Mouse (Mus musculus) lung, postnatal 0 days (tissue): ENCODE results near the gene Atp2a2. TPM values are rescaled to one million over a fixed set of nuclear protein-coding genes. Genes with fewer than 3 reads are reported as not detected.

Source experiments
- ATAC-seq: fragments of 200-750 bp; cut with Nextera tagmentation; 2 replicates; pipeline ENCODE4 v1.8.0; 2017; ENCODE audit warnings: moderate library complexity
- DNase-seq: peaks from one replicate; pipeline ENCODE4 v3.0.0-alpha.2; 2016; ENCODE audit warnings: low spot score
- H3K27ac ChIP-seq: fragments of 300-500 bp; sonication (generic); 2 replicates; pipeline ENCODE4 v1.5.1; 2014; ENCODE audit warnings: antibody characterized with exemption, mild to moderate bottlenecking, low read length, mixed read lengths
- H3K27me3 ChIP-seq: fragments of 300-500 bp; sonication (generic); replicated peaks from 2 replicates; pipeline ENCODE4 v1.6.1; 2014; ENCODE audit warnings: low read length, mixed read lengths; ENCODE audit not compliant: insufficient read depth
- H3K36me3 ChIP-seq: fragments of 300-500 bp; sonication (generic); 2 replicates; pipeline ENCODE4 v1.6.1; 2014; ENCODE audit warnings: low read length, mixed read lengths; ENCODE audit not compliant: insufficient read depth
- H3K4me1 ChIP-seq: fragments of 300-500 bp; sonication (generic); 2 replicates; pipeline ENCODE4 v1.6.1; 2014; ENCODE audit warnings: antibody characterized with exemption, low read depth, low read length, mixed read lengths; ENCODE audit not compliant: insufficient read depth
- H3K4me2 ChIP-seq: fragments of 300-500 bp; sonication (generic); replicated peaks from 2 replicates; pipeline ENCODE4 v1.6.1; 2014; ENCODE audit warnings: low read depth, mild to moderate bottlenecking, low read length, moderate library complexity, mixed read lengths
- H3K4me3 ChIP-seq: fragments of 300-500 bp; sonication (generic); 2 replicates; pipeline ENCODE4 v1.5.1; 2014; ENCODE audit warnings: low read depth, low read length
- H3K9ac ChIP-seq: fragments of 300-500 bp; sonication (generic); replicated peaks from 2 replicates; pipeline ENCODE4 v1.6.1; 2014; ENCODE audit warnings: low read depth, mild to moderate bottlenecking
- H3K9me3 ChIP-seq: fragments of 300-500 bp; sonication (generic); 2 replicates; pipeline ENCODE4 v1.6.1; 2016; ENCODE audit warnings: low read length, mixed read lengths
- CTCF ChIP-seq: IDR thresholded peaks from 2 replicates; pipeline ENCODE4 v1.5.1; 2016; ENCODE audit warnings: antibody characterized with exemption, mild to moderate bottlenecking
- EP300 ChIP-seq: IDR thresholded peaks from 2 replicates; pipeline ENCODE4 v1.6.1; 2016; ENCODE audit warnings: antibody characterized with exemption, mild to moderate bottlenecking, control low read depth
- WGBS: fragments of 180-500 bp; shearing (Covaris S2); extraction: QIAGEN DNeasy Blood & Tissue Kit; methylation state at CpG from one replicate; pipeline ENCODE4 v1.1.7; 2014; 5-methylcytosine and 5-hydroxymethylcytosine counted together
- polyA plus RNA-seq: library from polyadenylated mRNA; unstranded; fragments of >200 nt; fragmentation: Nextera tagmentation; extraction: Ambion mirVana; gene quantifications from 2 replicates; pipeline ENCODE4 v1.2.1, GENCODE M21; 2015

Gene Atp2a2
- polyA plus RNA-seq, 1 experiment from 2014 or later: 27.4 TPM

GRCm38 (mm10) chr5:122528591-122528990 is 26.6 kb upstream of the Atp2a2 start:
- H3K4me3 ChIP-seq: no peak overlapping the region
- TF ChIP-seq CTCF (no peak), EP300 (no peak)
- DNase-seq (no peak), ATAC-seq (no peak)
- 66% methylated on average over 3 of the region's 3 CpGs for WGBS
- H3K4me2 ChIP-seq: no peak overlapping the region
- peaks cover 20% of the 10 kb centered on the region for H3K4me1 ChIP-seq
- H3K27ac ChIP-seq: peak overlapping the region; percentile 26; the same call in 1 of the 2 replicates
- H3K36me3 ChIP-seq: no peaks in the 10 kb centered on the region
- no peak overlapping the region for H3K9ac ChIP-seq
- H3K27me3 ChIP-seq: no peaks in the 10 kb centered on the region
- H3K9me3 ChIP-seq: no peaks in the 10 kb centered on the region

GRCm38 (mm10) chr5:122527761-122528160 is 25.7 kb upstream of the Atp2a2 start:
- Histone ChIP-seq H3K27ac (no peak overlapping the region), H3K36me3 (no peaks in the 10 kb centered on the region), H3K4me1 (peaks cover 20% of the 10 kb centered on the region), H3K4me3 (no peak overlapping the region), H3K27me3 (no peaks in the 10 kb centered on the region), H3K9ac (no peak overlapping the region), H3K4me2 (no peak overlapping the region), H3K9me3 (no peaks in the 10 kb centered on the region)
- no peak for ATAC-seq
- WGBS: 38% methylated on average over 11 of the region's 11 CpGs
- no peak for DNase-seq
- TF ChIP-seq EP300 (no peak), CTCF (no peak)

DNA sequence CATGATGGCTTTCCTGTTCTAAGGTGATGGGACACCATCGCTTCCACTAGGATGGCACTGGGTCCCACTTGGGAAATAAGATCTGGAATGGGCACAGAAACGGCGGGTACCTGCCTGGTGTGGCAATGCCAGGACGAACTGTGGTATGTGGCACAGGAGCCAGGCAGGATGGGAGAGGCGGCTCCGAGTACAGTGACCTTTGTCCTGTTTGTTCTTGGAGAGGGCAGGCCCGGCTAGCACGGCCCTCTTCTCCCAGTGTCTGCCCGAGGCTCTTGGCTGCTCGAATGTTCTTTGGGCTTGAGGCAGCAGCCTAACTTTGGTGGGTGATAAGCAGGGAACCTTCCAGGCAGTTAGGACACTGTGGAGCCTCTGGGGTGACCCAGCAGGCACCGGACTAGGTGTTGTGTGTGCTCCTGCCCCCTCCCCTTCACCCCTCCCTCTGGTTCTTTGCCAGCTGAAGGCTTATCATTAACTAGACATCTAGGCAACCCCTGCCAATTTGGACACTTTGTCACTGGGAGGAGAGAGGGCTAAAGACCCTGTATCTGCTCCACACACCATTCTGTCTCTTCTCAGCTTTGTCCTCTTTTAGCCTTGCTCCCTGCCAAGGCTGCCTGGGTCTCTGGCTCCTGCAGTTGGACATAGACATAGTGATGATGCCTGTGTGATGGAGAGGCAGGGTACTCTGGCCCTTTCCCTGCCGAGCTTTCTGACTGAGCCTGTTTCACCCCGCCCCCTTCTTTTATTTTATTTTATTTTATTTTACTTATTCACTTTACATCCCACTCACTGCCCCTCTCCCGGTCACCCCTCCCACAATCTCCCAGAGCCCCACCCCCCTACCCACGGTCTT is 25.1 kb upstream of the Atp2a2 start:
- Histone ChIP-seq H3K9me3 (no peaks in the 10 kb centered on the region), H3K27me3 (no peaks in the 10 kb centered on the region), H3K4me2 (no peak overlapping the region), H3K4me1 (peaks cover 20% of the 10 kb centered on the region), H3K9ac (no peak overlapping the region), H3K27ac (no peak overlapping the region), H3K36me3 (no peaks in the 10 kb centered on the region), H3K4me3 (no peak overlapping the region)
- 53% methylated on average over 15 of the region's 15 CpGs for WGBS
- DNase-seq (peak; percentile 53), ATAC-seq (peak; percentile 48)
- no peak for TF ChIP-seq CTCF
- TF ChIP-seq EP300: no peak

- no peaks in the 10 kb centered on the region for H3K36me3 ChIP-seq
- H3K9me3 ChIP-seq: no peaks in the 10 kb centered on the region
- ATAC-seq: no peak
- 0 out of 2 replicates have a peak overlapping the region, but pooled peaks have one; percentile 21 for H3K27ac ChIP-seq
- H3K4me3 ChIP-seq: no peak overlapping the region
- no peak for DNase-seq
- H3K27me3 ChIP-seq: no peaks in the 10 kb centered on the region
- TF ChIP-seq EP300: no peak
- no peak for TF ChIP-seq CTCF
- H3K4me2 ChIP-seq: no peak overlapping the region
- 87% methylated on average over 9 of the region's 9 CpGs for WGBS
- no peak overlapping the region; the same call in 1 of the 2 replicates for H3K9ac ChIP-seq
- peaks cover 20% of the 10 kb centered on the region for H3K4me1 ChIP-seq
Measured at GRCm38 (mm10) chr5:122526405-122526804, 24.4 kb upstream of the Atp2a2 start.

DNA sequence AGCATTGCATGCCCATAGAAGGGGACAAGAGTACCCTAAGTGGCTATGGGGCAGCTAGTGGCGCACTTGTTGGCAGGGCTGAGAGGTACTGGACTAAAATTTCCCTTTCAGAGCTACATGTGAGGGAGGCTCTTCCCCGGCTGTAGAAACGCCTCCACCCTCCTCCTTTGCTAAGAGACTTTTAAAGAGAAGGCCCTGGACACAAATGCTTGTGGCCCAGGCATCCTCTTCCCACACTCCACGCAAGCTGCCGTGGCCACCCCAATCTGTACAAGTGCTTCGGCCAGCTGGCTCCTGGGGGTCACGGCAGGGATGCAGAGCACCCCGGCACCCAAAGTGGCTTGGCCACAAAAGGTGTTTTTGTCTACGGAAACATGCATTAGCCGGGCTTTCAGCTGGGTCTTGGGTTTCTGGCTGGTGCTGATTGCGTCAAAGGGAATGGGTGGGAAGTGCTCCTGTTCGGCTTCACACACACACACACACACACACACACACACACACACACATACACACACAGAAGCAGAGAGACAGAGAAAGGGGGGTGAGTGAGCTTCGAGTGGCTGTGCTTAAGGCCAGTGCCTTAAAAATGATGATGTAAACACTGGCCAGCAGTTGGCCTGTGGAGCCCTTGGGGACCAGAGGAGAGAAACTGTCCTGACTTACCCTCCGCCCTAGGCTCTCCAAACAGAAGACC is 23.4 kb upstream of the Atp2a2 start:
- H3K27me3 ChIP-seq: no peaks in the 10 kb centered on the region
- no peaks in the 10 kb centered on the region for H3K9me3 ChIP-seq
- H3K4me2 ChIP-seq: no peak overlapping the region
- peak overlapping the region; percentile 57 for H3K27ac ChIP-seq
- H3K4me3 ChIP-seq: no peak overlapping the region
- no peaks in the 10 kb centered on the region for H3K36me3 ChIP-seq
- DNase-seq (peak; percentile 57), ATAC-seq (peak; percentile 55)
- 45% methylated on average over 14 of the region's 14 CpGs for WGBS
- H3K9ac ChIP-seq: no peak overlapping the region
- no peak for TF ChIP-seq EP300
- no peak for TF ChIP-seq CTCF
- peaks cover 20% of the 10 kb centered on the region for H3K4me1 ChIP-seq

DNA sequence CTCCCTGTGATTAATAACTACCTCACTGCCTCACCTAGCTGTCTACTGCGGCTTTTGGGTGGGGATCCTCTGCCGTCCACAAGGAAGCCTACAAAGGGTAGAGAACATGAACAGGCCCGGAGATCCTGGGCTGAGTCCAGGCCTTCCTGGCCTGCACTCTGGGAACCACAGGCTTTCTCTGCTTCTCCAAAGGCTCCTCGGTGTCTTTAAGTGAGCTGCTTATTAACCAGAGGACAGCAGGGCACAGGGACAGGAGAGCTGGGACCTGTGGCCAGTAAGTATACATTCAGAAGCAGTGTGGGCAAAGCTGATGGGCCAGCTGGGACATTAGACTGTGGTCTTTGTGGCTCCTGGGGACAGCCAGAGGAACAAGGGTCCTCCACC is 22.8 kb upstream of the Atp2a2 start:
- DNase-seq: no peak
- Histone ChIP-seq H3K9ac (no peak overlapping the region), H3K36me3 (no peaks in the 10 kb centered on the region), H3K27me3 (no peaks in the 10 kb centered on the region), H3K4me3 (no peak overlapping the region), H3K4me2 (no peak overlapping the region), H3K27ac (peak overlapping the region; percentile 57), H3K4me1 (peaks cover 20% of the 10 kb centered on the region), H3K9me3 (no peaks in the 10 kb centered on the region)
- no peak for ATAC-seq
- no peak for TF ChIP-seq CTCF
- no peak for TF ChIP-seq EP300
- WGBS: 56% methylated on average over 4 of the region's 4 CpGs
